Mouse (Mus musculus) lung, postnatal 0 days (tissue): ENCODE data around the gene Mphosph9.

Source experiments
- CTCF ChIP-seq: IDR thresholded peaks from 2 replicates; pipeline ENCODE4 v1.5.1; 2016; ENCODE audit warnings: antibody characterized with exemption, mild to moderate bottlenecking
- EP300 ChIP-seq: IDR thresholded peaks from 2 replicates; pipeline ENCODE4 v1.6.1; 2016; ENCODE audit warnings: antibody characterized with exemption, mild to moderate bottlenecking, control low read depth

DNA sequence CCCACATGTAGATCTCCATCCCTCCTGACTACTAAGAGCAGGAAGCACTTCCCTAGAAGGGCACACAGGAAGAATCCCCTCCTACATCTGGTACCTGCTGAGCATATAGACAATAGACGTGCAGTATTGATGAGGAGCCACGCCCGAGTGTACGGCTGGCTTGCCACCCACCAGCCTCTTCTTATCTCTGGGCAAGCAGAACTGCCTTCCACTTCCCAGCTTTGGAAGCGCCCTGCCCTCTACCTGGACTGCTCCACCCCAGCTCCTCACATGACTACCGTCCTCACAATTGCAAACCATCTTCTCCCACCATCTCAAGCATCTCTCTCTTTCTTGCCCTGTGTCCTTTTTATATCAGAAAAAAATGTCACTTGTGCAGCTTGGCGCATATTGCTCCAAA lies 10.1 kb downstream of the Mphosph9 start:
- TF ChIP-seq CTCF: no peak
- TF ChIP-seq EP300: no peak
